Mouse (Mus musculus): Measurements from ENCODE around the gene Pdzd8. TPM values are rescaled to one million over a fixed set of nuclear protein-coding genes. Genes with fewer than 3 reads are reported as not detected.

Gene Pdzd8
- polyA plus RNA-seq, 1 experiment from 2014 or later: 8.4 TPM

- Histone ChIP-seq H3K9ac (ENCODE audit: low read depth, low read length) (no peak overlapping the region), H3K27me3 (replicated peaks; ENCODE audit: control insufficient read depth, insufficient read depth, low read length) (no peaks in the 10 kb centered on the region), H3K27ac (ENCODE audit: low read depth, low read length) (no peak overlapping the region), H3K36me3 (ENCODE audit: control insufficient read depth, insufficient read depth, low read length) (no peaks in the 10 kb centered on the region), H3K4me3 (ENCODE audit: low read length) (no peak overlapping the region), H3K4me1 (ENCODE audit: control insufficient read depth, insufficient read depth, low read depth, low read length) (no peaks in the 10 kb centered on the region), H3K9me3 (ENCODE audit: control insufficient read depth, low read length) (no peaks in the 10 kb centered on the region), H3K4me2 (ENCODE audit: low read length) (no peak overlapping the region)
- no peak for ATAC-seq
These were observed 30.3 kb downstream of the Pdzd8 start for GRCm38 (mm10) chr19:59315308-59315707.

GRCm38 (mm10) chr19:59292183-59292839 is 53.3 kb downstream of the Pdzd8 start:
- Histone ChIP-seq H3K4me3 (ENCODE audit: low read length) (no peak overlapping the region), H3K4me2 (ENCODE audit: low read length) (no peak overlapping the region), H3K27ac (ENCODE audit: low read depth, low read length) (no peak overlapping the region), H3K36me3 (ENCODE audit: control insufficient read depth, insufficient read depth, low read length) (no peaks in the 10 kb centered on the region), H3K4me1 (ENCODE audit: control insufficient read depth, insufficient read depth, low read depth, low read length) (no peaks in the 10 kb centered on the region), H3K9me3 (ENCODE audit: control insufficient read depth, low read length) (no peaks in the 10 kb centered on the region), H3K27me3 (replicated peaks; ENCODE audit: control insufficient read depth, insufficient read depth, low read length) (no peaks in the 10 kb centered on the region), H3K9ac (ENCODE audit: low read depth, low read length) (no peak overlapping the region)
- 85% methylated on average over 5 of the region's 5 CpGs for WGBS
- no peak for ATAC-seq

- Histone ChIP-seq H3K4me2 (ENCODE audit: low read length) (no peak overlapping the region), H3K4me1 (ENCODE audit: control insufficient read depth, insufficient read depth, low read depth, low read length) (no peaks in the 10 kb centered on the region), H3K27ac (ENCODE audit: low read depth, low read length) (no peak overlapping the region), H3K4me3 (ENCODE audit: low read length) (no peak overlapping the region), H3K36me3 (ENCODE audit: control insufficient read depth, insufficient read depth, low read length) (no peaks in the 10 kb centered on the region), H3K27me3 (replicated peaks; ENCODE audit: control insufficient read depth, insufficient read depth, low read length) (no peaks in the 10 kb centered on the region), H3K9me3 (ENCODE audit: control insufficient read depth, low read length) (no peaks in the 10 kb centered on the region), H3K9ac (ENCODE audit: low read depth, low read length) (no peak overlapping the region)
- 85% methylated on average over 6 of the region's 6 CpGs for WGBS
- ATAC-seq: no peak
These were observed 55.8 kb downstream of the Pdzd8 start for GRCm38 (mm10) chr19:59289811-59290210.

GRCm38 (mm10) chr19:59289042-59289441 is 56.5 kb downstream of the Pdzd8 start:
- no peak overlapping the region for H3K27ac ChIP-seq (ENCODE audit: low read depth, low read length)
- H3K4me2 ChIP-seq (ENCODE audit: low read length): no peak overlapping the region

GRCm38 (mm10) chr19:59282001-59282400 is 63.6 kb downstream of the Pdzd8 start:
- no peaks in the 10 kb centered on the region for H3K36me3 ChIP-seq (ENCODE audit: control insufficient read depth, insufficient read depth, low read length)
- no peak overlapping the region for H3K9ac ChIP-seq (ENCODE audit: low read depth, low read length)
- ATAC-seq: no peak
- no peak overlapping the region for H3K27ac ChIP-seq (ENCODE audit: low read depth, low read length)
- 87% methylated on average over 3 of the region's 3 CpGs for WGBS
- H3K4me2 ChIP-seq (ENCODE audit: low read length): no peak overlapping the region
- no peaks in the 10 kb centered on the region for H3K9me3 ChIP-seq (ENCODE audit: control insufficient read depth, low read length)
- H3K4me1 ChIP-seq (ENCODE audit: control insufficient read depth, insufficient read depth, low read depth, low read length): no peaks in the 10 kb centered on the region
- H3K27me3 ChIP-seq (replicated peaks; ENCODE audit: control insufficient read depth, insufficient read depth, low read length): no peaks in the 10 kb centered on the region
- no peak overlapping the region for H3K4me3 ChIP-seq (ENCODE audit: low read length)

More at GRCm38 (mm10) chr19:59289042-59289441, 56.5 kb downstream of the Pdzd8 start:
- Histone ChIP-seq H3K9me3 (ENCODE audit: control insufficient read depth, low read length) (no peaks in the 10 kb centered on the region), H3K4me1 (ENCODE audit: control insufficient read depth, insufficient read depth, low read depth, low read length) (no peaks in the 10 kb centered on the region), H3K9ac (ENCODE audit: low read depth, low read length) (no peak overlapping the region), H3K36me3 (ENCODE audit: control insufficient read depth, insufficient read depth, low read length) (no peaks in the 10 kb centered on the region), H3K4me3 (ENCODE audit: low read length) (no peak overlapping the region), H3K27me3 (replicated peaks; ENCODE audit: control insufficient read depth, insufficient read depth, low read length) (no peaks in the 10 kb centered on the region)
- ATAC-seq: no peak

GRCm38 (mm10) chr19:59280841-59281240 is 64.7 kb downstream of the Pdzd8 start:
- Histone ChIP-seq H3K4me3 (ENCODE audit: low read length) (no peak overlapping the region), H3K4me1 (ENCODE audit: control insufficient read depth, insufficient read depth, low read depth, low read length) (no peaks in the 10 kb centered on the region), H3K27ac (ENCODE audit: low read depth, low read length) (no peak overlapping the region), H3K27me3 (replicated peaks; ENCODE audit: control insufficient read depth, insufficient read depth, low read length) (no peaks in the 10 kb centered on the region), H3K9me3 (ENCODE audit: control insufficient read depth, low read length) (no peaks in the 10 kb centered on the region), H3K36me3 (ENCODE audit: control insufficient read depth, insufficient read depth, low read length) (no peaks in the 10 kb centered on the region), H3K9ac (ENCODE audit: low read depth, low read length) (no peak overlapping the region), H3K4me2 (ENCODE audit: low read length) (no peak overlapping the region)
- no peak for ATAC-seq

- Histone ChIP-seq H3K27me3 (replicated peaks; ENCODE audit: control insufficient read depth, insufficient read depth, low read length) (no peaks in the 10 kb centered on the region), H3K4me2 (ENCODE audit: low read length) (no peak overlapping the region), H3K36me3 (ENCODE audit: control insufficient read depth, insufficient read depth, low read length) (no peaks in the 10 kb centered on the region), H3K4me1 (ENCODE audit: control insufficient read depth, insufficient read depth, low read depth, low read length) (no peaks in the 10 kb centered on the region), H3K9ac (ENCODE audit: low read depth, low read length) (no peak overlapping the region), H3K27ac (ENCODE audit: low read depth, low read length) (no peak overlapping the region), H3K9me3 (ENCODE audit: control insufficient read depth, low read length) (no peaks in the 10 kb centered on the region), H3K4me3 (ENCODE audit: low read length) (no peak overlapping the region)
- 63% methylated on average over 7 of the region's 7 CpGs for WGBS
- ATAC-seq: no peak
These were observed 69.2 kb downstream of the Pdzd8 start for GRCm38 (mm10) chr19:59276354-59276753.

- no peak overlapping the region for H3K9ac ChIP-seq (ENCODE audit: low read depth, low read length)
- ATAC-seq: no peak
These were observed 72.4 kb downstream of the Pdzd8 start for GRCm38 (mm10) chr19:59273190-59273589.

GRCm38 (mm10) chr19:59267417-59267963 is 78.1 kb downstream of the Pdzd8 start:
- ATAC-seq: no peak
- Histone ChIP-seq H3K4me2 (ENCODE audit: low read length) (no peak overlapping the region), H3K27ac (ENCODE audit: low read depth, low read length) (no peak overlapping the region), H3K27me3 (replicated peaks; ENCODE audit: control insufficient read depth, insufficient read depth, low read length) (no peaks in the 10 kb centered on the region; the same call in 1 of the 2 replicates), H3K9ac (ENCODE audit: low read depth, low read length) (no peak overlapping the region), H3K36me3 (ENCODE audit: control insufficient read depth, insufficient read depth, low read length) (no peaks in the 10 kb centered on the region), H3K4me1 (ENCODE audit: control insufficient read depth, insufficient read depth, low read depth, low read length) (peaks cover 7% of the 10 kb centered on the region), H3K4me3 (ENCODE audit: low read length) (no peak overlapping the region), H3K9me3 (ENCODE audit: control insufficient read depth, low read length) (no peaks in the 10 kb centered on the region)
- 11% methylated on average over 5 of the region's 5 CpGs for WGBS

More at GRCm38 (mm10) chr19:59273190-59273589, 72.4 kb downstream of the Pdzd8 start:
- 89% methylated on average over 7 of the region's 7 CpGs for WGBS
- H3K36me3 ChIP-seq (ENCODE audit: control insufficient read depth, insufficient read depth, low read length): no peaks in the 10 kb centered on the region
- no peak overlapping the region for H3K4me2 ChIP-seq (ENCODE audit: low read length)
- H3K27ac ChIP-seq (ENCODE audit: low read depth, low read length): no peak overlapping the region
- H3K27me3 ChIP-seq (replicated peaks; ENCODE audit: control insufficient read depth, insufficient read depth, low read length): no peaks in the 10 kb centered on the region
- H3K9me3 ChIP-seq (ENCODE audit: control insufficient read depth, low read length): no peaks in the 10 kb centered on the region
- H3K4me3 ChIP-seq (ENCODE audit: low read length): no peak overlapping the region
- H3K4me1 ChIP-seq (ENCODE audit: control insufficient read depth, insufficient read depth, low read depth, low read length): no peaks in the 10 kb centered on the region

Data from hindbrain, embryonic 16.5 days (tissue).